Mouse (Mus musculus): ENCODE measurements around the gene Gtf3c5. TPM values are rescaled to one million over a fixed set of nuclear protein-coding genes. Genes with fewer than 3 reads are reported as not detected.

The Gtf3c5 gene
- total RNA-seq (2021): 10 to 100 TPM; 17.5 to 19.5 TPM
- long read RNA-seq, experiment 1, transcript Gtf3c5-201 (12 exons, 2,739 nt): major isoform, 7 of 20 reads
- long read RNA-seq, experiment 1, partial matches to known transcripts: 13 of 20 reads
- long read RNA-seq, experiment 1, other reads (novel, unspliced or antisense): 0 of 20 reads
- long read RNA-seq, experiment 2, transcript Gtf3c5-201 (12 exons, 2,739 nt): major isoform, 9 of 23 reads
- long read RNA-seq, experiment 2, partial matches to known transcripts: 2 of 23 reads
- long read RNA-seq, experiment 2, other reads (novel, unspliced or antisense): 12 of 23 reads

DNA sequence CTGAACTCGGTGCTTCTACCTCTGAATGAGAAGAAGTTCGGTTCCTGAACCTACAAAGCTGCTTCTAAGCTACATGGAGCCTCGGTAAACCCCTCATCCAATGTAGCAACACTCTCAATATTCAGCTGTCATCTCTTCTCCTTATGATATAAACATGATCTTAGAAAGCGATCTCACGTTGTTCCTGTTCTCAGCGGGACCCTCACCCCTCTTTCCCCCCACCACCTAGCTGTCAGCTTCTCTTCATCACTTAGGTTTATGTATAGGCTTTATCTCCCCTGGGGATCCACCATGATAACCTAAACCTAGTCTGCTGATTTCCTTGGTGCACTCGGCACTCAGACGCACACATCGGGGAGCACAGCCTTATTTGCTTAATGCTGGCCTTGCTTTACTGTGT lies at the start of gene Gtf3c5:
TSS of gene Gtf3c5 (minus strand) at position 101 of the 400 bp plus-strand sequence.
- DNase-seq: no peak

DNA sequence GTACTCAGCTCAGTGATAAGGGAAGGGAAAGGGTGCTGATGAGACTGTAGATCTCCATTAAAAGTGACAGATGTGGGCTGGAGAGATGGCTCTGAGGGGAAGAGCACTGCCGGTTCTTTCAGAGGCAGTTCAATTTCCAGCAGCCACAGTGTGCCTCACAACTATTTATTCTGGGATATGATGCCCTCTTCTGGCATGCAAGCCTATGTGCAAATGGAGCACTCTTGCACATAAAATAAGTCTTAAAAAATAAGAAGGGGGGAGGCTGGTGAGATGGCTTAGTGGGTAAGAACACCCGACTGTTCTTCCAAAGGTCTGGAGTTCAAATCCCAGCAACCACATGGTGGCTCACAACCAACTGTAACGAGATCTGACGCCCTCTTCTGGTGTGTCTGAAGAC lies 49.6 kb upstream of the Gtf3c5 start:
- no peak for DNase-seq

DNA sequence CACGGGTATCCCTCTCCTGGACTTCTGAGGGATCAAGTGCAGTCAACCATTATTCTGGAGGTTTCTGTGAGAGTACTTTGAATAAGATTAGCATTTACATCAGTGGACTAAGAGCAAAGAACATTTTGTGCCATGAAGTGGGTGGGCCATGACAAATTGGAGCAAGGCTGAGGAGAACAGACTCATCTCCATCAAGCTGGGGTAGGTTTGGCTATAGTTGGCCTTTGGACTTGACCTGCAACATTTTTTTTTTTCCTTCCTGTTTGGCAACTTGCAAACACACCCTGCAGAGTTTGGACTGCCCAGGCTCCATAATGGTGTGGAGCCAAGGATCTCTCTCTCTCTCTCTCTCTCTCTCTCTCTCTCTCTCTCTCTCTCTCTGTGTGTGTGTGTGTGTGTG lies 49.1 kb upstream of the Gtf3c5 start:
- no peak for DNase-seq

DNA sequence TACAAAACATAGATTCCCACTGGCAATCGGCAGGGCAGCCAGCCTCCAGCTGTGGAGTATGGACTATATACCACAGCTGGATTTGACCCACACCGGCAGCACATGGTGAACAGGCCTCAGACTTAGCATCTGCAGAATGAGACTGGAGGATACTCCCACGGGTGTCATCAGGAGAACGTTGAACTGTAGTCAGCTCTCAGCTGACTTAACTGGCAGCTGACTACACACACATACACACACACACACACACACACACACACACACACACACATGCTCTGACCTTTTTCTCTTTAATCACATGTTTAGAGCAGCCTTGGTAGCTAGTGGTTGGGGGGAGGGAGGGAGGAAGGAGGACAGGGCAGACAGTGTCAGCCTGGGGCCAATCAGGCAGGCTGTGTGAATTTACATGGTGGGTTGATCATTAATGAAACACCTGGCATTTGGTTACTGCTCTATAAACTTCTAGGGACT lies 46.4 kb upstream of the Gtf3c5 start:
- DNase-seq: no peak

DNA sequence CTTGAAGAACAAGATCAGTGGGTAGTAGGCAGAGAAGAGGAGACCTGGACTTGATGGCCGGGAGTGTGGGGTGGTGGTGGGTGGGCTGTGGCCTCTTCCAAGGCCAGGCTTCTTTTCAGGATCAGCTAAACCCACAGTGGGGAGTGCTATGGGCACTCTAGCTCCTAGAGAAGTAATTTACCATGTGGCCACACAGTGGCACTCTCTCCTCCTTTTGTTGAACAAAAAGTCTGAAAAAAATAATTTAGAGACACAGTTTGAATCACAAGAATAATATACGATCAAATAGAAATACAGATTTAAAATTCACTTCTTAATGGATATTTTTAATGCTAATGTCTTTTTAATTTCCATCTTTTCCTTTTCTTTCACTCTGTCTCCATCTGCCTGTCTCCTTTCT lies 44.5 kb upstream of the Gtf3c5 start:
- no peak for DNase-seq

DNA sequence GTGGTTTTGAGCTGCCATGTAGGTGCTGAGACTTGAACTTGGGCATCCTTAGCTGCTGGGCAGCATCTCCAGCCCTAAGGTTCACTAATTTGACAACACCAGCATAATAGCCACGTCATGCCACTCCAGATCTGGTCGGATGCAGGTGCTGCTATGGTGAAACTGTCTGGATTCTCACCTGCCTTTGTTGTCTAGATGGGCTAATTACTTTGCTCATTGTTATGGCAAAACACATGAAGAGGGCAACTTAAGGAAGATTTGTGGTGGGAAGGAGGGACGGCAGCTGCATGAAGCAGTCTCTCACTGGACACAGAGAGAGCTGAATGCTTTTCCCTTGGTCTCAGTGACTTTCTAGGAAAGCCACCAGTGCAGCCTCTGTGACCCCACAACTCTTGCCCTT lies 42.5 kb upstream of the Gtf3c5 start:
- DNase-seq: no peak

DNA sequence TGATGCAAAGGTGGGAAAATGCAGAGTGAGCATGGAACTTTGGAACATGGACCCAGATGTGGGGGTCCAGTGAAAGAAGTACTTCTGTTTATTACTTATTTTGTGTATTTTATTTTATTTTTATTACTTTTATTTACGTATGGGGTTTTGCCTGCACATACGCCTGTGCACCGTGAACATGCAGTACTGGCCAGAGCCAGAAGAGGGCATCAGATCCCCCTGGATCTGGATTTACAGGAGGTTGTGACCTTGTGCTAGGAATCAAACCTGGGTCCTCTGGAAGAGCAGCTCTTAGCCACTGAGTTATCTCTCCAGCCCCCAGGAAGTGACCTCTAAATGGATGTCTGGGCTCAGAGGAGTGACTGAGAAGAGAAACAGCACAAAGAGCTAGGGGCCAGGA lies 41.3 kb upstream of the Gtf3c5 start:
- DNase-seq: no peak

DNA sequence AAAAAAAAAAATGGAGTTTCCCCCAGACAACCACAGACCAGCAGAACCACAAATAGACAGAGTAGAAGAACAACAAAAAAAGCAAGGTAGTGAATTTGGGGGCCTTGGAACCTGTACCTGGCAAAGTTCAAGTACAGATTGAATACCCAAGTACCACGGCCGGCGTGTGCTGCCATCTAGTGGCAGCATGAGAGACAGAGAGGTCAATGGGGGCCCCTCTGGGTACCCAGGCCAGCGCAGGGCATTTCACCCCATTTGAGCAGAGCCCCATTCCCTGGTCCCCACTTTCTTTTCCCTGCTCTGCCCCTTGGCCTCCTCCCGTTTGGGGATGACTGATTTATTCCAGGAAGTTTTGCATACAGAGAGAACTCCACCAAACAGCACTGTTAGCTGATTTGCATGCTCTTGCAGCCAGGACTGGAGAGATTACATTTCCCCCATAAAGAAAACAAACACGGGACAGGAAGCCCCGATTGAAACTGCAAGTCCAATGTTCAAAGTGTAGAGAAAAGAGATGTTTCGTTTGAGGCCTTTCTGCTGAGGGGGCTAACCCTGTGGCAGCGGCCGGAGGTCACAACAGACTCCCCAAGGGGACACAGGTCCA lies 39.1 kb upstream of the Gtf3c5 start:
- DNase-seq: peak; percentile 23 to 55

DNA sequence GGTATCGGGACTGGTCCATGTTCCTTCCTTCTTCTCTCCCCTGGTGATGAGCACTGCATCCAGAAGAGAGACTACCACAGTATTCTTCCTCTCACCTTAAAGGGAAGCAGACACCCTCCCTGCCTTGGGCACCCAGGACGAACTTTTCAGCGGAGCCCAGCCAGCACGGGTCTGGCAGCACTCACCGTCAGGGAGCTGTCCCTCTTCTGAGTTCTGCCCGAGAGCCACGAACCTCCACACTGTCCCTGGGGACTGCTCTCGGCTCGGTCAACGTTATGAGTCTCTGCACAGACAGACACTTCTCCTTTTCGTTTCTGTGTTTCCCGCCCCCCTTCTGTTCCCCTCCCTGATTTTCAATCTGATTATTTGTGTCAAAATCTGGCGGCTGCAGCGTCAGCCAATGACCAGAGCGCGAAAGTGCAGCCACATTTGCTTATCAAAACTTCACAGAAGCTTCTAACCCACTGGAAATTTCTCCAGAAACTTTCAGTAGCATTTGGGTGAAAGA lies 38.2 kb upstream of the Gtf3c5 start, which contains the start of gene Gfi1b:
TSS of gene Gfi1b (minus strand) at position 319 of the 508 bp plus-strand sequence.
- peak in 1 of 2 experiments; percentile 15 for DNase-seq

DNA sequence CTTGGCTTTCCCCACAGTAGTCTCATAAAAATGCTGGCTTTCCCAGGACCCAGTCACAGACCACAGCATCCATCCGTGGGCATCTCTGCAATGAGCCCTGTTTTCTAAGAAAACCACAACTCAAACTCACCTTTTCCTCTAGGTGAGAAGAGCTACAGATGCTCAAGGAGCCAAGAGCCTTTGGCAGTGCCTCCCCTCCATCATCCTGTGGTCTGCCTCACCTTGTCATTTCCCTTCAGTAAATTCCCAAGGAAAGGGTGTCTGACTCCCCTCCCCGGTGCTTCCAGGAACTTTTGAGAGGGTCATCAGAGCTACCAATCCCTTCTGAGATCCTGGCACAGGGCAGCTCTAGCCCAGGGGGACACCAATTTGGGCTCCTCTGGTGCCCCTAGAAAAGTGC lies 37.6 kb upstream of the Gtf3c5 start:
- no peak for DNase-seq

DNA sequence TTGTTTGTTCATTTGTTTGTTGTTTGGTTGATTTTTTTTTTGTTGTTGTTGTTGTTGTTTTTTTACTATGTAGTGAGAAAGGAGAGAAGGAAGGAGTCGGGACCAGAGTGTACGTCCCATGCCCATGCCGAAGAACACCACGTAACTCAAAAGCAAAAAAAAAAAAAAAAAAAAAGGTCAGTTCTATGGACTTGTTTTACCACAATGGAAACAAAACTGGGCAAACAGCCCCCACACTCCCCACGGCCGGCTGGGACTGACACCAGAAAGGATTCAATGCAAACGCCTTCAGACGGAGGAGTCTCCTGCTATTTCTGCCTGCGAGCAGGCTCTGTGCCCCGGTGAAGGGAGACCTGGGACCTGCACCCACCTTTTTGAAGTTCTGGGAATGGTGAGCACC lies 37.0 kb upstream of the Gtf3c5 start:
- DNase-seq: no peak

DNA sequence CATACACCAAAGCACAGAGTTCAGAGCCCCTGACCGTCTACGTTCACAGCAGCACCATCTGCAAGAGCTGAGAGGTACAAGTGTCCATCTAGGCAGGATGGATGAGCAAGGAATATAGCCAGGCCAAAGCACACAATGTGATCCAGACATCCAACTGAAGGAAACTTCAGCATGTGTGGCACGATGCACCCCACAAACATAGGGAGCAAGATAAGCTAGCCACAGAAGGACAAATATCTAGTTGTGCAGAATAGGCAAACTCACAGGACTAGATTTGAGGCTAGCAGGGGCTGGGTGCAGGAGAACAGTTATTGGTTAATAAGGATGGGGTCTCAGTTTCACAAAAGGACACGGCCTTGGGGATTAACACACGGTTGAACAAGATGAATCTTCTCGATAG lies 35.8 kb upstream of the Gtf3c5 start:
- no peak for DNase-seq

DNA sequence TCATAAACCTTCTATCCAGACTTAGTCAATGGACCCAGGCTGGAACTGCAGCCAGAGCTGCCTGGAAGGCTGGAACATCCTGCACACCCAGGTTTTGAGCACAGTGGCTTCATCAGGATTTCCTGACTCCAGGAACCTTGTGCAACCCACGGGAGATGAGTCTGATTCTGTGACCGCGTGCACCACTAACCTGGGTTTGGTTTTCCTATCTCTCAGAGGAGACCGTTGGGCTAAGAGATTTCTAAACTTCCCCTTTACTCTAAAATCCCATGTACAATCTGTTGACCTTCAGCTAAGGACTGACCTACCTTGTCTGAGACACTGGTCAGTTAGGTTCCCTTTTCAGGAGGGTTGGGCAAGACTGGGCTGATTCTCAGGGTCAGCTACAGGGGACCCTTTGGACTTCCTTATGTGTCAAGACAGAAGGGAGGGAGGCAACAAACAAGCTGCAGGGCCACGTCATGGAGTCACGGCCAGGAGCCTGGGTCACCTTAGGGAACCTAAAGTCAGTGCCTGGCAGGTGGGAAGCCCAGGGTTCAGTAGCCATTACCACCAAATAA lies 35.3 kb upstream of the Gtf3c5 start:
- DNase-seq: no peak

DNA sequence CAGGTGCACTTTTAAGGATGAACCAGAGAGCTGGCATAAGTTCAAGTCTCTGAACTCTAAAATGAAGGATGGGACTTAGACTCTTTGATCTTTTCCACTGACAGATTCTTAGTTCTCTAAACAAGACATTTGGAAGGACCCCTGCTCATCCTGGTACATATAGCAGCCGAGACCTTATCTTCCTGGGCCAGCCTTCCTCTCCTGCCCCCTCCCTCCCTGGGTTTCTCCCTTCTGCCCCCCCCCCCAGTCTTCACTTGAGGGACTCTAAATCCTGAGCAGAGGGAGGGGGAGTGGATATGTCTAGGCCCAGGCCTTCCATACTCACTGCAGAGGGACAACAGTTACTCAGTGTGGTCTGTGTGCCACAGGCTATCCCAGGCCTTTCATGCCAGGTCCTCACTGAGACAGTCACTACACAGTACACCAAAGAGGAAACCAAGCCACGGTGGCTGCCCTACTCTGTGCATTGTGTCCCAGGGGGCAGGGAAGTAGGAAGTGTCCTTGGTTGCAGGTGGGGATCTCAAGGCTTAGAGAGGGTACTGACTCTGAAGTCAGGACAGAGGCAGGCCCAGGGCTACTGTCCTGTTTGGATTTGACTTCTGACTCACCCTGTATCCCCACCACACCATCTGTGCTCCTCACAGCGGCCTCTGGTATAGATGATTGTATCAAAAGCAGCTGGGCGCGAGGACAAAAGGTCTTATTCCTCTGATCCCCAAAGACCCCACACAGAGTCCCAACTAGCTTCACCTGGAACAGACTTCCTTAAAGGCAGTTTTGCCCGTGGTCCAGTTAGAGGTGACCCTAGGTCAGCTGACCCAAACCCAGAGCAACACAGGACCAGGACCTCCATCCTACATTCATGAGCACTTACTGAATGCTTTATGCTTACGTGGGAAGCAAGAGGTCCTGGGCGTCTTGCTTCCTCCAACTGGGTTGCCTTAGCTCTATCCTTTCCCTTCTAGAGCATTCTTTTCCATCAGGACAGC lies 34.2 kb upstream of the Gtf3c5 start:
- no peak for DNase-seq

DNA sequence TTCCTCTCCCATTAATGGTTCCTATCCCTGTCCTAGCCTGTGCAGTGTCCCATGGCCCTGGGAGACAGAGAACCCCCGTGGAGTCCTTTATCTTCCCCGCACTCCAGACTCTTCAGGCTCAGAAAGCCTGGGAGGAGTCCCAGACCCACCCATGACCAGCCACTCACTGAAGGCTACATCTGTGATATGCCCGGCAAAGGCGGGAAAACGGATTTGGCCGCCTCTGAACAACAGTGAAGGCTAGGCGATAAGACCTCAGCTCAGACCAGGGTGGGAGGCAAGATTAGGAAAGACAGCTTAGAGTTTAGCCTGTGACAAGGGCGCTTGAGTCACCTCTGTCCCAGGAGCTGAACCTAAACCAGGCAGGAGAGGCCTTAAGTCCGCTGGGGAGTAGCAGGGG lies 33.3 kb upstream of the Gtf3c5 start:
- no peak for DNase-seq

DNA sequence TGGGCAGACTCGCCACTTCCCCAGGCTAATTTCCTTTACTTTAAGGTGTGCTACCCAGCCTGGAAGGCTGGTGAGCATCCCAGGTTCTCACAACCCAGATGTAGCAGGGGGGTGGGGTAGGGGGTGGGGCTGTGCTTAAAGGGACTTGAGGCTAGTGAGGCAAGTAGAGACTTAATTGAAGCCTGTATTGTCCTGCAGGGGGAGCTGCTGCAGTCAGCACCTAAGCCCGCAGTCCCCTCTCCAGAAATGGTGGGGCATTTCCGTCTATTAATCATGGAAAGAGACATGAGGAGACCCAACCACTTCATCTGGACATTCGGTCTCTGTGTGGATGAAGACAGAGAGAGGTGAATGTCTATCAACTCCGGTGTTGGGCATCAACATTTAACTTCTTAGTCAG lies 32.8 kb upstream of the Gtf3c5 start:
- peak in 1 of 2 experiments; percentile 13 for DNase-seq

DNA sequence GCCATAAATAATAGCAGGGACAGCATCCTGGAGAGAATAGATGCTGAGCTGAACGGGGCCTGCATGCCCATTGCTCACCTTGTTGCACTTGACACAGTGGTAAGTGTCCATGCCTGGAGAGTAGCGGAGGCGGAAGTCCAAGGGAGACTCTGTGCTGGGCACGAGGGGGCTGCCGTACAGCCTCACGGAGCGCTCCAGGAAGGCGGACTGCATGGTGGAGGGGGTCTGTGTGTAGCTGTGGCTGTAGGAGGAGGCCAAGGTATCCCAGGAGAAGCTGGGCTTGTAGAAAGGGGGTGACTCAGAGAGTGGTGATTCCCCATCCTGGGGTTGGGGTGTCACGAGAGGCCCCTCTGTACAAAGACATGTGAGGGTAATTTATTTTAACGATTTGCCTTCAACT lies 30.0 kb upstream of the Gtf3c5 start:
- no peak for DNase-seq

DNA sequence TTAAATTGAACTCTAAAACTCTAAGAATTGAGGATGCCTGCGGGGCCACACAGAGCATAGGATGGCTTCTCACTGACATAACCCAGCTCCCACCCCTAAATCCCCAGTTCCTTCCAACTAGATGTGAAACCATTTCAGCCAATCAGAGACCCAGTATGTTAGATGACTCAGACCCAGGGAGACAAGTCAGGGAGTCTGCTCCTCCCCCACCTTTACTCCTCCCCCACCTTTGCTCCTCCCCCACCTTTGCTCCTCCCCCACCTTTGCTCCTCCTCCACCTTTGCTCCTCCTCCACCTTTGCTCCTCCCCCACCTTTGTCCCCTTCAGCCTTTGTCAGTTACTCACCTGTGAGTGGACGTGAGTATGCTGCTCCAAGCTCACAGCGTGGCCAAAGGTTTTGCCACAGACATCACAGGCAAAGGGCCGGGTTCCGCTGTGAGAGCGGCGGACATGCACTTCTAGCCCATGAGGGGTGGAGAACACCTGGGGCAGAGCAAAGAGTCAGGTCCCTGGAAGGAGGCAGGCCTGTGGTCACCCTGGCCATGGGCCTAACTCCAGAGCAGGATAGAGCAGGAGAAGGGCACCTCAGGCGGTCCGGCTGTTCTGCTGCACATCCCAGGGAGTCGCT lies 29.0 kb upstream of the Gtf3c5 start:
- DNase-seq: no peak

DNA sequence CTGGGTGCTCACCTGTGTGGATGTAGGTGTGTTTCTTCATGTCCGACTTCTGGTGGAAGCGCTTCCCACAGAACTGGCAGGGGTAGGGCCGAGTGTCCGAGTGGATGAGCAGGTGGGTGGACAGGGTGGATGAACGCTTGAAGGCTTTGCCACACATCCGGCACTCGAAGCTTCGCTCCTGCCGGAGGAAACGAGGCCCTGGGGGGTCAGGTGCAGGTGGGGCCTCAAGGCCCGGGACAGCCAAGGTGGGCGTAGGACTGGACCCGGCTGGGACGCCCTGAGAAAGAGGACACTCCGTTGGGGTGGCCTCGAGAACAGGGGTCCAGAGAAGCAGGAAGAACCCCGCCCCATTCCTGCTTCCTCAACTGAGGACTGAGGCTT lies 27.8 kb upstream of the Gtf3c5 start:
- DNase-seq: no peak

DNA sequence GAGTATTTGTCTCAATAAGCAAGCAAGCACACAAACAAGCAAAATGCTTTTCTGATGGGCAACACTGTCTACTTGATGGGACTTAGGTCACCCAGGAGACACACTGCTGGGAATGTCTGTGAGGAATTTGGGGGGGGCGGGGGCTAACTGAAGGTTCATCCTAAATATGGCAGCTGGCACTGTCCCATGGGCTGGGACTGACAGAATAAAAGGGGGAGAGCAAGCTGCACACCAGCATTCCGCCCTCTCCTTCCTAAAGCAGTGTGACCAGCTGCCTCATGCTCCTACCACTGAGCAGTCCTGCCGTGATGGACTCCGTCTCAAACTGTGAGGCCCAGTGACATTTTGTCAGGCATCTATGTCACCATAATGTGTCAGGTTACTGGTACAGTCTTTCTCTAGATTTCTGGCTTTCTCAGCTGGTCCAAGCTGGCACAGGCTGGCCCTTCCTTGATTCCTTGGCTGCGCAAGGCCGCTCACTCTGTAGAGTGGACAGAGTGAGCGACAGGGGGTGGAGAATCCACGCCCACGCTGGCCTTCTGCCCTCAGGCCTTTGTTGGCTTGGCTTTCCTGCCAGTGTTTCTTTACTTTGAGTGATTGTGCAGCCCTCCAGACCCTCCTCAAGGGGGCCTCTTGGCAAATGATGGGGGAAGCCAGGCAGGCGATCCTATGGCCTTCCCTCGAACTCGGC lies 27.3 kb upstream of the Gtf3c5 start:
- no peak for DNase-seq

DNA sequence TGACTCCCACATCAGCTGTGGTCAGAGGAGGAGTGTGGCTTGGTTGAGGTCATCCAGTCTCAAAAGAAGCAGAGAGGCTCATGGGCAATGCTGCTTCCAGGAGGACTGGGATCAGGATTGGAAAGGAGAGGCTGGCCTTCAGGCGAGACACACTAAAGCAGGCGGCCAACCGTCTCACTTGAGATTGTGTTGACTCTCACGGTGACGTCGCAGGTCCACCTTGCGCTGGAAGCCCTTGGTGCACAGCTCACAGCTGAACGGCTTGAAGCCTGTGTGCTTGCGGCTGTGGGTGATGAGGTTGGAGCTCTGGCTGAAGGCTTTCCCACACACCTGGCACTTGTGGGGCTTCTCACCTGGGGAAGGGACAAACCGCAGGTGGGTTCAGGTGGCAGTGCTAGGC lies 26.3 kb upstream of the Gtf3c5 start:
- no peak for DNase-seq
